Mouse (Mus musculus): Measurements from ENCODE around the gene Kif13a.
A peak's percentile ranks its signal among the peaks of the same experiment; 100 is the strongest.

DNA sequence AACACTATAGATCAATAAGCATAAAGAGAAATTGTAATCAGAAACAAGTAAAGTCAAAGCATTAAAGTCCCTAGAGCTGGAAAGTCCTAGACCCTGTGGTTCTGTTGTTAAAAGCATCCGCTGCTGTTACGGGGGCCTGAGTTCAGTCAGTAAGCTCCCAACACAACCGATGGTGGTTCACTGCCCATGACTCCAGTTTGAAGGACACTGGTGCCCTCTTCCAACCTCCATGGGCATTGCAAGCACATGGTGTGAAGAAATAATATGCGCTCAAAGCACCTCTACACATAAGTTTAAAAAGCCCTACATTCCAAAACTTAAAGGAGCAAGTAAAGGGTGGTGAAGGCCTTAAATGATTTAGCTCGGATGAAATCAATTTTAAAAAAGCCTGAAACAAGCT lies 226.5 kb downstream of the Kif13a start:
- TF ChIP-seq CTCF (conservative IDR thresholded peaks at IDR 0.05; ENCODE audit: insufficient read depth, insufficient read length, low read depth, low read length): peak; percentile 63
- no peak for TF ChIP-seq POLR2A (IDR thresholded peaks at IDR 0.05; ENCODE audit: low read depth, low read length)
